Mouse (Mus musculus) ZHBTc4 (cell line): ENCODE results near the gene Tenm4.
"Not testable (repeated sequence)": the region's sequence is repeated elsewhere in the genome, so short reads cannot be mapped to it uniquely, and the experiment has no call there.

Experiments
- DNase-seq: peaks from one replicate; pipeline ENCODE4 v3.0.0-alpha.2; 2011; ENCODE audit warnings: low read depth, low spot score

Tenm4 gene

DNA sequence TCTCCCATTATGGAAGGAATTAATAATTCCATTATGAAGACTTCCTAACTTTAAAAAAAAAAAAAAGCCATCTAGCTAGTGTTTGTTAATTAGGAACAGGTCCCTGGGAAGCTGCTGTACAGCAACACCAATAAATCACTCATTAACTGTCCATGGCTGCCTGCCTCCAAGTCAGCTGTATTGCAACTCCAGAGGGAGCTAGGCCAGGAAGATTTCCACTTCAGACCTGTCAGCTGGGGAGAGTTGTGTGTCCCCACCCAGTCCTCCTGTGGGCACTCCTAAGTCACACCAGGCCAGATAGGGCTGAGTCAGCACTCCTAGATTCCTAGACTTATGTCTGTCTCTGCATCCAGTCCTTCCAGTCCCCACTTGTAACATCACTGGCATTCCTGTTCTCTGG is 399.9 kb downstream of the Tenm4 start:
- no peak for DNase-seq

DNA sequence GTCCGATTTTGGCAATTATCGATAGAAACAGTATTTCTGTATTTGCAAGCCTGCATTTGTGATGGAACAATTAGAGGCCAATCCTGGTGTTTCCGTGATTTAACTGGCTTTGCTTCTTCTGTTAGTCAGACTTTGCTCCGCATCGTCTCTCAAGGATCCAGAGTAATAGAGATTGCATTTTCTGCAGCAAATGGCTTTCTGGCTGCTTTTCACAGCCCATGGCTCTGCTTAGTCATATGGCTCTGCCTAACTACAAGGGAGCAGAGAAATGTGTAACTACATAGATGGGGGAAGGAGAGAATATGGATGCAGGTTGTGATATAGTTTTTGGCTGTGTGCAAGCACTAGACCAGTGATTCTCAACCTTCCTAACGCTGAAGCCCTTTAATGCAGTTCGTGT is 401.9 kb downstream of the Tenm4 start:
- DNase-seq: no peak

DNA sequence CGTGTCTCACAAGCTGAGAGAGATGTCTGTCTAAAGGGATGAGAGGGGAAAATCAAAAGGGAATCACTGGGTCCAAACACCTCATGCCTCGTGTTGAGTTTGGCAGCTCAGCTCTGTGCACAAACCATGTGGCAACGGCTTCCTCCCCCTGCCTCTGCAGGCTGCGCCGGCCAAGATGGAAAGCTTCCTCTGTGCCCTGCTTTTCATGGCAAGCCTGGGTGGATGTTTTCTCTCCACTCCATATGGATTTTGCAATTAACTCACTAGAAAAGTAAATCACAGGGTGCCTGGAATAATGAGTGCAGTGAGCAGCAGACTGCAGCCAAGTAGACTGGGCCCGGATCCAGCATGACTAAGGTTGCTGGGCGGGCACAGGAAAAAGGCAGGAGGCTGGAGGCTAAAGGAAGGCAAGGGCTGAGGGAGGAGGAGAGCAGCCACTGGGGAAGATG is 404.2 kb downstream of the Tenm4 start:
- no peak for DNase-seq

DNA sequence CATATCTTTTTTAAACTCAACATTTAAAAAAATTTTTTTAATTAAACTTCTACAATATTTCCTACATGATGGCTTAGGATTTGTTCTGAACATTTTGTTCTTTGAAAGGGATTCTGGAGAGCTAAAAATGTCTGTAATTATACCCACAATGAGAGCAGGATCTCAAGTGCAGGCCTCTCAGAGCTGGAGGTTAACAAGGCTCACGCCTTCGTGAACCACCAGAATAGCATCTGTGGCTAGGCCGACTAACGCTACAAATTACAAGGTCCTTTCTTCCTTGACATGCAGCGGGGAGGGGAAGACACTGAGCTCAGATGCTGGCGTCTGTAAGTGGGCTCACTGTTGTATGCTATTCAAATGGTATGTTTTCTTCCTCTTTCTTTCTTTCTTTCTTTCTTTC is 411.7 kb downstream of the Tenm4 start:
- no peak for DNase-seq

DNA sequence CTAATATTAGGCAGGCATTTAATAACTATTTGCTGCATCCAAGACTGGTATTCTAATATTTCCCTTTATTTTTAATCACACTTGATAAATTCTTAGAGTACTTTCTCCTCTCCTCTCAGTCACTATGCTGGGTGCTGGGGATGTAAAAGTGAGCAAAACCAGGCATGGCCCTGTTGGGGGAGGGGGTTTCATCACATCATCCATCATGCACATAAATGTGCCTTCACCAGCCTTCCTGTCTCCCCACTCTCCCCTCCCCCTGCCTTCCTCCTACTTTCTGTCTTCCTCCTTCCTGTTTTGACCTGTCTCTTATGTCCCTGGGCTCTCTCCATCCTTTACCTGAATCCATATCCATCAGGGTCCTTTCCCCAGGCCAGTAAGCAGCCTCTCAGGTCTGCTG is 416.4 kb downstream of the Tenm4 start:
- no peak for DNase-seq

DNA sequence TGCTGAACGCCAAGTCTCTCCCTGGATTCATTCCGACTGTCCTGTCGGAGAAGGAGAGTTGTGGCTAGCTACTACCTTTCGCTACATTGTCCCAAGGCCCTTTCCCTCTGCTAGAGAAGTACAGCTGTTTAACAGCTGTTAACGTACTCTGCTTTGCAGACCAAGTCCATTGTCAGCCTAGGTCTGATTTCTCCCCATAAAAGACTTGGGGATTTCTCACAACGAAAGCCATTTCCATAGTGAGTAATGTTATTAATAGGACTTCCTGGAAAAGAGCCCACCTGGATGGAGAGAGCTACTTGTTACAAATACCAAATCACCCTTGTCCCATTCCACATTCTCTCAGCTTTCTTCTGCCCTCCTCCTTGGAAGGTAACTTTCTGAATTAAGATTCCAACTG is 417.5 kb downstream of the Tenm4 start:
- DNase-seq: no peak

DNA sequence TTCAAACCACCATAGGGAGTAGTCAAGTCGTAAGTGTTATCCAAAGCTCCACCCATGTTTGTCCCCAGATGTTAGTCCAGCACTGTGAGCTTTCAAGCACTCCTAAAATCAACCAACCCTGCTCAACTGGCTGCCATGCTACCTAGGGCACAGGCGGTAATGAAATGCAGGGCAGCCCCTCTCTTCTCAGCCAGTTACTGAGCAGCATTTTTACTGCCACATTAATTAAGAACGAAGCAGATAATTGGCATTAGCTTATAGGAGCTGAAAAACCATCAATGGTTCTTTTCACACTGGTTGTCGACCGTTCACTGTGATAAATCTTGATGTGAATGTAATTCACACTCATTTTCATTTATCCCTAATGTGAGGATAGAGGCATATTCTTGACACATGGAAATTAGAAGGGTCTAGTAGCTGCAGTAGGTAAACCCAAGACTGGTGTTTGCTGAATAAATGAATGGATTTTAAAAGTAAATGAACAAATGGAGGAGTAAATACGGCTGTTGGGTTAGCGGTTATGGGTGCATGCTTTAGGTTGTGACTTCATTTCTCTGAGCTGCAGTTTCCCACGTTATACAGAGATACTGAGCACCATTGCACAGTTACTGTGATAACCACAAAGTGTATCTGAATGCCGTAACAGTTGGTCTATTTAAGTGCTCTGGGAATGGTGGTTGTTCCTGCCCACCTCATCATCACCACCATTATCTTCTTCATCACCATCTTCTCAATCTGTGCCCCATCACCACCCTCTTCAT is 424.7 kb downstream of the Tenm4 start:
- DNase-seq: no peak

DNA sequence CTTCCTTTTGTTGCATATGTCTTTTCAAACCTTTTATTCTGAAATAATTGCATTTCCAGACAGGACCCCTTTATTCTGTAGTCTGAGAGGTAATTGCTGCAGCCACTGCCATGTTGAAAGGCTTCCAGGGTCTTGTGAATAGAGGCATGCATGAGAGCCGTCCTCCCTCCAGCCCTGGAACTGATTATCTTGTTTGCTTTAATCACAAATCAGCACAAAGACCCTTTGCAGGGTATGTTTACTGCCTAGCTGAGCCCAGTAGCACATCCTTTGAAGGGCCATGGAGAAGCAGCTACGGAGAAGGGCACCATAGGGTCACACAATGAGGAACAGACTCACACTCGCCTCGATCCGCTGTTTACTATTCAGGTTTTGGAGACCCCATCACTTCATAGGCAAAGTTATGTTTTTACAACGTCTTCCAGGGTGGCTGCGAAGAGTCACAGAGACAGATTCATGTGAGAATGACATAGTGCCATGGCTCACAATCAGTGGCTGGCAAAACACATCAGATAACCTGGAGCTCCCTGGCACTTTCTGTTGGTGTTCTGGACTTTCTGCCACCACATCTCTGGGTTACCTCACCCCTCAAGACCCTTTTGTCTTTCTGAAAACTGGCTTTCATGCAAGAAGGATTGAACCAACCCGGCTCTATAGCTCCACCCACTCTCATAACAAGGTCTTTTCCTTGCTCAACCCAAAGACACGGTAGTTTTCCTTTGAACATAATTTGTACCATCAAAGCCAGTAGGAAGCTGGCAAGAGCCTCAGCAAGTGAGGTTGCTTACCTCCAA is 425.6 kb downstream of the Tenm4 start:
- no peak for DNase-seq

DNA sequence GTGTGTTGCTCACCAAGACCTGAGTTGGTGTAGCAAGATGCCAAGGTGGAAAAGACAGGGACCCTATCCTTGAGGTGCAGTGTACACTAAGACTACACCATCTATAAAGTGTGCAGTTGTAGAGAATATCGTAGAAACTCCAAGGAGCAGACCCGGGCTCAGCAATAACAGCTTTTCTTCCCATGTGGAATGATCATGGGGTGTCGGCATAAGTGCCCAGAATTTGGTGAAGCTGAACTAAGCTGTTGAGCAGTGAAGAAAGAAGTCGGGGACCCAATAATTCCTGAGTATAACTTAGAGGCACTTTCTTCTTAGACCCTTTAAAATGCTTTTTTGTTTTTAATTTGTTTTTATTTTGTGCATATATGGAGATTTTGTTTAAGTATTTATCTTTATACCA is 426.8 kb downstream of the Tenm4 start:
- no peak for DNase-seq

DNA sequence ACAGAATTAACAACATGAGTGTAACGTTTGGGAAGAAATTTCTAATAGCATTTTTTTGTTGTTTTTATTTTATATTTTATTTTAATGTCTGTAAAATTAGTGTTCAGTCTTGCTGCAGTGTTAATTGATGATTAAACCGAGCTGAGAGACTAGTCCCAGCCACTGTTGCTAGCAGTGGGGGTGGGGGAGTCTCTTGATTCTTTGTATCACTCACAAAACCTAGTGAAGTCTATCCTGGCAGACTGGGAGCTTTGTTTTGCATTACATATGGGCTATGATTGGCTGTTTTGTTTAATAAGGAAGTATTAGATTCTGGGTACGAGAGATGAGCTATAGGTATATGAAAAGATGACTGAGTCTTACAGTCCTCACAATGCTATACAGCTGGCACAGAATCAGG is 428.0 kb downstream of the Tenm4 start:
- DNase-seq: no peak

DNA sequence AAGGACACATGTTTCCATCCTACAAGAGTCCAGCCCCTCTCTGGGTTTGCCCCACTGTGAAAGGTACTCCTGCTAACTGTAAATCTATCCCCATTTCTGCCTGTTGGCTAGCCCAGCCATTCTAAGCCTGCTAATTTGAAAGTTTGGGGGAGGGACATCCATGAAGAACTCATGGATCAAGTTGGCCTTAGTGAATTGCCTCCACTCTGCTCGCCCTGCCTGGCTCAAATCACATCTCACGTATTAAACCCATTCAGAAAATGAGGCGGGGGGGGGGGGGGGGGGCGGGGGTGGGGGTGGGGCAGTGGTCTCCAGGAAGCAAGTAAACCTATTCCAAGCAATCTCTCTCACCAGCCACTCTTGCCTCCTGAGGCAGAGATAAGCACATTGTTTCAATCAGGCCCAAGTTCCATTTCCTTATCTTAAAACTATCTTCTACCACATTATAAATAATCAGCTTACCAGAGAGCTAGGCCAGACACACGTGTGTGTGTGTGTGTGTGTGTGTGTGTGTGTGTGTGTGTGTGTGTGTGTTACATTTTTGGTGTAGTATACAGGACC is 429.4 kb downstream of the Tenm4 start:
- no peak for DNase-seq

DNA sequence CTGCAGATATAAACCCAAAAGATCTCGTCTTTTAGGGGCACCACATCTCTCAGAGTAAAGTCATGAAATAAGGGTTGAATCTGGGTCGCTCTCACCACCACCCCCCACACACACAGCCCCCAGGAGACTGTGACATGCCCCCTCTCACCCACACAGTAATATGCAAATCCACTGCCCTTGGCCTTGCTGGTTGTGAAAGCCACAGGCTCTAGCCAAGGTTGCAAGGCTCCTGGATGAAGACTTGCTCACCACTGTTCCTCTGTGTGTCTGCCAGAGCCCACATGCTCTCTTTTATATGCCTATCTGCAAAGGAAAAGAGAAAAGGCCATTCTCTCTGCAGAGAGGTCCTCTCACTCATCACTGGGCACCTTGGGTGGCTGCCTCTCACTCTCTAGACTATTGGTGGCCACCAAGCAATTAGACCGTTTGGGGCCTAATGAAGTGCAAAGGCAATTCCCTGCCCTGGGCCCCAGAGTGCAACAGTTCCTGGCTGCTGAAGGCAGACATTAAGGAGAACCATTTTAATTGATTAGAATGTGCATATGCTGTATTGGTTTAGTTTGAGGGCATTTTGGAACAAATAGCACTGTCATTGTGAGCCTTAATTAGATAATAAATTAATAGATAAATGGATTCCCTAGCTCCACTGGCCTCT is 433.2 kb downstream of the Tenm4 start:
- DNase-seq: no peak

DNA sequence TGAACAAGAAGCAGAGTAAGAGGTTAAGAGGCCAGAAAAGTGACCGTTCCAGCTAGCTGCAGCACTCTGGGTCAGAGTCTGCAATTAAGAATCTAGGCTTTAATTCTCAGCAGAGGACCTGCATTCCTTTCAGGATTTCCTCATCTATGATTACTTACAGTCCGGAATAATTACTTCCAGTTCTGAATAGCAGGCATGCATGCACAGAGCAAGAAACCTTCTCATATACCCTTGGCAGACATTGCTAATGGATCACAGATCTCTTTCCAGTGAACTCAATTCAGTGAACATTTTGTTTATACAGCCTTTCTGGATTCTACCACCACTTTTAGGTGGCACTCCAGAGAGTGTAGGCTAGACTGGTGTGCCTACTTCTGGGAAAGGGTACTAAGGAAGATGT is 434.3 kb downstream of the Tenm4 start:
- DNase-seq: no peak

DNA sequence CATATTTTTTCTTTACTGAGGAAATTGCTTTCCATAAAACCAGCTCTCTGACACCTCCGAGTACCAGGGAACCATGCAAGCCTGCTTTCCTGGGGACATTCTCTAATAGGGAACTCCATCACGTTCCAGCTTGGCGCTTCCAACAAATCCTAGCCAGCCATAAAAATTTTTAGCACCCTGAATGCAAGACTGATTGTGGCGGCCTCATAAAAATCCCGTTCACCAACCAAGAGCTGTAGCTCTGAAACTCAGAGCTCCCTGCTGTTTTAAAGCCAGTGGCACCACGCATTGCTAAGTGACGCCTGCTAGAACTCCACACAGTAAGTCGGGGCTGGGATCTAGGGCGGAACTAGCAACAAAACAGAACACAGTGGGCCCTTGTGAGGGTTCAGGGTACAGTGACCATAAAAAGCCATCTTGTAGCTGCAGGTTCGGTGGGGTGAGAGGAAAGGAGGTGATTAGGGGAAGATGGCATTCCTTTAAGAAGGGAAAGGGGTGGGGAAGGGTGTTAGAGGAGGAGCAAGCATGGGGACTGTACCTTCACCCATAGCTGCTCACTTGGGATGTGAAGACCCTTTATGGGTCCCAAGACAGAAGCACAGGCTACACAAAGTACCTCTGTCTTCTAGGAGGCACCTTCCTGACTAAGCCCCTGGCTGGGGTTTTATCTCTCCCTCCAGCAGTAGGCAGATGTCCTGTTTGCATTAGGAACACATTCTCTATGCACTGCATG is 439.0 kb downstream of the Tenm4 start:
- no peak for DNase-seq

DNA sequence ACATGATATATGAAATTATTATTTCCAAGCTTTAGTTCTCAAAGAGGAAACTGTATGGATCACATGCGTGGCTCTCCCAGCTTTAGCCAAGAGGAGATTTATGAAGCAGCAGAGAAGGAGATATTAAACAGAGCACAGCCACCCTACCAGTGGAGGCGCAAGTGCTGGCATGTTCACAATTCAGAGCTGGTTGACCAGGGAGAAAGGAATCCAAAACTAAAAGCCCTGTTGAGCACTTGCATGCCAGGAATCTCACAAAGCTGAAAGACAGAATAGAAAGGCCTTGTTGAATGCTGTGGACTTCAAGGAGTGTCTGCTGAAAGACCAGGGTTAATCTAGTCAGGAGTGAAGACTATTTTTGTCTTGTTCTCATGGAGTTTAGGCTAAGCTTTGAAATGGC is 446.3 kb downstream of the Tenm4 start:
- DNase-seq: no peak

DNA sequence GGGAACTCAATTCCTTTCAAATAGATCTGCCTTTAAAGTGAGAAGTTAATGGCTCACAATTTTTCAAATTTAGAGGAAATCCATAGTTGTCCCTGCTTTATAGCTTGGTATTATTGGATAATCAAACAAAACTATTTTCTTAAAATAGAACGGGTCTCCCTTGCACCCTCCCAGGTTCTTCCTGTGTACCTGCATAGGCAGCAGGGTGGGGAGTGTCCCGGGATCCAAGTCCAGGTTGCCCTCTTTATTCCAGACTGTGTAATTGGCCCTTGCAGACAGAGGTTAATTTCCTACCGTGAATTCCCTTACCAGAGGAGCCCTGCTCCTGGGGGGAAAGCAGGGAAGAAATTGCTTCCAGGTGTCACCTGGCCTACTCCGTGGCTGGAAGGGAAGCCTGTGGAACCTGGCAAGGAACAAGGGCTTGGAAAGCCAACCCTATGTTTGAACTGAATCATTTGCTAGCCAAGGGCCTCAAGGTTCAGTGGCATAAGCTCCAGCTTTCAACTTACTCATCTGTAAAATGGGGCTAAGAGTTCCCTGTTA is 449.0 kb downstream of the Tenm4 start:
- no peak for DNase-seq

DNA sequence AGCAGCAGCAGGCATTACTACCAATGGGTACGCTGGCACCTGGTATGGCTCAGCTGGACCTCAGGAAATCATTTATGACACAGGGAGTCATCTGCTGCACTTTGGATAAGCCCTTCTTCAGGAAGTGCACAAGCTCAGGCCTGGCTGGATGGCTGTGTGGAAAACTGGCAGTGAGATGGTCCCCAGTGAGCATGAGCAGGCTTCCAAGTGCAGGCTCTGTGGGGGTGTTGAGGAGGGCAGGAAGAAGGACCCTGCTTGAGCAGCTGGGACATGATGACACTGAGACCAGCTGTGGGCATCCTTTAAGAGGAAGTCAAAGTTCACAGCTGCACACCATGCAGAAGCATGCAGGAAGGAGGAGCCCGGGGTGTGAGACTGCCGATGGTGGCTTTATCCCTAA is 455.3 kb downstream of the Tenm4 start:
- no peak for DNase-seq

DNA sequence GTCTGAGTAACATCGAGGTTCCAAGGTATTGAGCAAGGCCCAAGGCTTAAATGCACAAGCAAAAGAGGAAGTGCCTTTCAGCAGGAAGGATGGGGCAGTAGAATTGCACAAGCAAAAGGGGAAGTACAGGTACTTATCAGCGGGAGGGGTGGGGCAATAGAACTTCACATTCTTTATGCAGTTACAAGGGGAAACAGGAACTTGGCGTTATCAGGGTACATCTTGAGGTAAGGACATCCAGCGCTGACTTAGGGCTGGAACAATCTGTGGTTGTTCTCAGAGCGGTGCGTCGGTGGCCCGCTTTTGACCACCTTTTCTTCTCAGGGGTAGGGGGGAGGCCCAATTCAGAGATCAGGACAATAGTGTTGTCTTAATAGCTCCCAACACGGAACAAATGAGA is 459.5 kb downstream of the Tenm4 start:
- DNase-seq: not testable (repeated sequence)

DNA sequence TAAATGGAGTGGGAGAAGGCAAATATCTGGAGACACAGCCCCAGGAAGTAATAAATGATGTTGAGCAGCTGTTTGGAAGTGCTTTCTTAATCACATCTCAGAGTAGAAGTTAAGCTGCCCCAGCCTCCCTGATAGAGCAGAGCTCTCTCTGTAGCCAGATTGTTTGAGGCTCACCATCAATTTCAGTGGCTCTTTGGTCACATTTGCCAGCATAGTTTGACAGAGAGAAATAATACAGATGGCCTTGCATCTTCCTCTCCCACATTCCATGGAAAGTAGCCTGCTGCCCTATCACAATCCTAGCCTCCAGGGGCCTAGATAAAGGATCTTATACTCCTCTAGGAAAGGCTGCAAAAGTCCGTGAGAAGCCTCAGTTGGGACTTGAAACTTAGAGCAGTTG is 462.0 kb downstream of the Tenm4 start:
- DNase-seq: no peak

DNA sequence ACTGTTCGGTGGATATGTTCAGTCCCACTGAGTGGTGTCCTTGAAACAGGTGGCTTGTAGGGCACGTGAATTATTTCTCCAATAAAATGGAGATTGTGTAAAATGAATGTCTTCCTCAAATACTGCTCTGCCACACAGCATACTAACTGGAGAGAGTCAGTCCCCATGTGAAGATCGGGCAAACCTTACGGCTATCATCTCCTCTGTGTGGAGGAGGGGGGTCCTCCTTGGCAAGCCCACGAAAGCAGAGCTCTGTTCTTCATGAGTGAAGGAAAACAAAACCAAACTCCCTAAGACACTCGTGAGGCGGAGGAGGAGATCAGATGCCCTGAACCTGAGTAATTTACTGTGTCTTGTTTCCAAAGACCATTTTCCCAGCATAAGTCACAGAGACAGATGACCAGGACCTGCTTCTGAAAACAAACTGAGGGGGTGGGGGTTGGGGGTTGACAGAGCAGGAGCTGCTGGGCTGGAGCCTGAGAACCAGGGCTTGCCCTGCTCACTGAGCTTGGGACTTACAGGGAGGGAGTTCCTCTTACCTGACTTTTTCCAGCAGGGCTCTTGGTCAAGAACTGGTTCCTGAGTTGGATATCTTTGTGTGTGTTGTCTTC is 464.9 kb downstream of the Tenm4 start:
- no peak for DNase-seq
